Mouse (Mus musculus): Measurements from ENCODE around the gene Zfp967.
"Not testable (repeated sequence)": the region's sequence is repeated elsewhere in the genome, so short reads cannot be mapped to it uniquely, and the experiment has no call there.

Zfp967 gene

GRCm38 (mm10) chr2:176520756-176521155 lies at the start of gene Zfp967:
Gene Zfp967, plus strand, starts transcription at chr2:176521056.
- DNase-seq, result not testable (repeated sequence)

GRCm38 (mm10) chr2:176486683-176487082 lies 34.2 kb upstream of the Zfp967 start, which contains the start of gene Gm14434:
Gene Gm14434, minus strand, starts transcription at chr2:176486783.
- not testable (repeated sequence) for DNase-seq
